Mouse (Mus musculus) Muller cell, postnatal 12 days (primary cell): ENCODE data around the gene Sirpb1a.
"Not testable (repeated sequence)": the region's sequence is repeated elsewhere in the genome, so short reads cannot be mapped to it uniquely, and the experiment has no call there.

Experiments
- DNase-seq: peaks from one replicate; pipeline ENCODE4 v3.0.0-alpha.2; 2015; ENCODE audit errors: inconsistent ontology term

Sirpb1a gene

GRCm38 (mm10) chr3:15426447-15426846 lies at the start of gene Sirpb1a:
TSS of gene Sirpb1a (minus strand) at chr3:15426520.
- not testable (repeated sequence) for DNase-seq

GRCm38 (mm10) chr3:15474831-15475230 lies 48.5 kb upstream of the Sirpb1a start:
- DNase-seq = not testable (repeated sequence)

DNA sequence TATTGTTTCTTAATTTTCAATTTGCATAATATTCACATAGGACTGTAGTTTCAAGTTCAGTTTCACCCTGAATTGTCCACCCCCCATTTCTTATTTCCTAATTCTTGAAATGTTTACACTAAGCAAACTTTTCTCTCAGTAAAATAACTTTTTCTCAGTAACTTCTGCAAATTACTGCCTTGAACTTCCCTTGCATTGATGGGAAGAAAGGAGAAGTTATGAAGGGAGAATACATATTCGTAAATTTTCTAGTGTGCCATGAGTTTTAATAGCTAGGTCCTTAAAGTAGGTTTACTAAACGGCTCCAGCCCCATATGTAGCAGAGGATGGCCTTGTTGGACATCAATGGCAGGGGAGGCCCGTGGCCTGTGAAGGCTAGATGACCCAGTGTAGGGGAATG lies 43.8 kb upstream of the Sirpb1a start:
- DNase-seq = not testable (repeated sequence)

DNA sequence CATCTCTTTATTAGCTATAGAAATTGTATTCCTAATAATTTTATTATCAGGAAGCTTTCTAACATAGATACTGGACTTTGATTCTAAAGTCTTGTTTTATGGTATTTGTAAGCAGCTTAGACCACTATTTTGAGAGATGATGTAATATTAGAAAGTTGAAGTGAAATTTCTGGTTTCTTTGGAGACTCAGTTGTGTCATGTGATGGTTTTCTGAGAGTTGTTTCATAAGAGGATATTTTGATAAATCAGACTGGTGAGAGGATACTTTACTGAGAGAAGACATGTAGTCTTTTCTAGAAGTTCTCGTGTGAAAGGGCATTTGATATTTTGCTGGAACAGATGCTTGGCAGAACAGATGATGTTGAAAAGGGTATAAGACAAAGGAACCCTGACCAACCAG lies 17.6 kb upstream of the Sirpb1a start:
- not testable (repeated sequence) for DNase-seq

- DNase-seq = not testable (repeated sequence)
Observed at GRCm38 (mm10) chr3:15439844-15440243, 13.5 kb upstream of the Sirpb1a start.

DNA sequence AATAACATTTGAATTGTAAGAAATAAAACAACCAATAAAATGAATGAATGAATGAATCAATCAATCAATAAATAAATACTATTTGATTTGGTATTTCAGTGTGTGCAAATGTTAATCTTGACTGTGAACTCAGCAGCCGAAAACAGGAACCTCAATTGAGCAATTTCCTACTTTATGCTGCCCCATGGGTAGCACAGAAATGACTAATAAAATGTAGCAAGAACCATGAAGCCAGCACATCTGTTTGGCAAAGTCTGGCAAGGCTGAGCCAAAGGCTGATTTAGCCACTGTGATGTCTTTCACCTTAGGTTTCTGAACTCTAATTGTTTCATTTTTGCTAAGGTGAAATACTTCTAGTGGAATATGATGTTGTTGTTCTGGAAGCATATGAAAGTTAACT lies 1.6 kb upstream of the Sirpb1a start:
- no peak for DNase-seq

DNA sequence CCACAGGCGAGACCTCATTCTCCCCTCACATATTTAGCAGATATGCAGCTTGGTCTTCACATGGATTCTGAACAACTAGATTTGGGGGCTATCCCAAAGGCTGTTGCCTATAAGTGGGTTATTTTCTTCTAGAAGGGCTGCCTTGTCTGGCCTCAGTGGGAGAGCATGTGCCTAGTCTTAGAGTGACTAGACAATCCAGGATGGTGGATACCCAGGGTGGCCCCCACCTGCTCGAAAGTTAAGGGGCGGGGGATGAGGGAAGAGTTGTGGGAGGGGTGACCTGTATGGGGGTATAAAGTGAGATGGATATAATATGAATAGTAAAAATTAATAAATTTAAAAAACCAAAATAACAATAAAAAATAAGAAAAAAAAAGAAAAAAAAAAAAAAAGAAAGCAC lies 70.6 kb downstream of the Sirpb1a start:
- not testable (repeated sequence) for DNase-seq

DNA sequence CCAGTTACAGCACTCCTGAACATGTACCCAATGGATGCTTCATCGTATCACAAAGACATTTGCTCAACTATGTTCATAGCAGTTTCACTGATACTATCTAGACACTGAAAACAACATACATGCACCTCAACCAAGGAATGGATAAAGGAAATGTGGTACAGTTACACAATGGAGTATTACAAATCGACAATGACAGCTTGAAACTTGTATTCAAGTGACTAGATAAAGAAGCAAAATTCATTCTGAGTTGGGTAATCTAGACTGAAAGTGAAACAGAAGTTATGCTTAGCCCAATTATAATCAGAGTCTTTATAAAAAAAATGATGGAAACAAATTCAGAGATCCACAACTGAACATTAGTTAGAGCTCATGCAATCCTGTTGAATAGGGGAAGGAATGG lies 76.0 kb downstream of the Sirpb1a start:
- DNase-seq = not testable (repeated sequence)

GRCm38 (mm10) chr3:15345606-15346005 lies 80.7 kb downstream of the Sirpb1a start:
- not testable (repeated sequence) for DNase-seq

DNA sequence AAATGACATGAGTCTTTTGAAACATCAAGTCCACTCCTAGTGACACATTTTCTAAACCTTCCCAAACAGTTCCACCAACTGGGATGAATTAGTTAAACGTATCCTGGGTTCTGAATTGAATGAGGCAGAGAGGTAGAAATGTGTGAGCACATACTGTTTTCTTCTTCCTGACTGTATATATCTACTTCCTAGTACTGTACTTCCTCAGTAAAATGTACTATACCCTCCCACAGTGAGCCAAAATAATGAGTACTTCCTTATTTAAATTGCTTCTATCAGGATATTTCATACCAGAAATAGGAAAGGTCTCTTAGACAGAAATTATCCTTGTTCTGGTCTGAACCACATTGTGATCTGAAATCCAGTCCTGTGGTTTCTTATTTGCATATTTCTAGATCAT lies 86.0 kb downstream of the Sirpb1a start:
- no peak for DNase-seq

DNA sequence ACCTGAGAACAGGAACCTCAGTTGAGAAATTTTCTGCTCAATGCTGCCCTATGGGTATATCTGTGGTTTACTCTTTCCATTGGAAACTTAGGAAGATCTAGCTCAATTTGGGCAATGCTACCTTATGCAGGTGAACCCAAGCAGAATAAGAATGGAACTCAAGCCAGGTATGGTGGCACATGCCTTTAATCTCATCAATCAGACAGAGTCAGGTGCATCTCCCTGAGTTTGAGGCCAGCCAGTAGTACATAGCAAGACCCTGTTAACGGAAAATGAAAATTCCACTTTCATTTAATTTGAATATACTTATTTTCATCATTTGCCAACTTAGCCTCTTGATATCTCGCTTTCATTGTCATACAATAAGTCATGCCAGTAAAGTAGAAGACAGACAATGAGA lies 92.1 kb downstream of the Sirpb1a start:
- no peak for DNase-seq

DNA sequence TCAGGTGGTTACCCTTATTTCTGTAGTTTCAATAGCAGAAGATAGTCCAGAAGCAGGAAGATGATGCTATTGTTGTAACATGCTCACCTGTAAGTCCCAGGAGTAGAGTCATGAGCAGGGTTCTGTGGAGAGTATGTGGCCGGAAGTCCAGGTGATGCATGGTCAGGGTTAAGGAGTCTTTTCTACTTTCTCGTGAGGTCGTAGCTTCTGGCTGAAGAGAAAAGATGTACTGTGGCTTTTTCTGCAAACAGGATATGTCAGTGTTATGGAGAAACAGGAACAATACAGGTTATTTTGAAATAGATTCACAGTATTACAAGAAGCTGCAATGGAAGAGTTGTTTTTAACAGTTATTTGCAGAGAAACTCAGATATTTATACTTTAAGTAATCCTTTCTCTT lies 94.3 kb downstream of the Sirpb1a start, which contains the start of gene Gm9733:
Gene Gm9733, minus strand, starts transcription at position 240 of the 400 bp plus-strand sequence.
- no peak for DNase-seq

DNA sequence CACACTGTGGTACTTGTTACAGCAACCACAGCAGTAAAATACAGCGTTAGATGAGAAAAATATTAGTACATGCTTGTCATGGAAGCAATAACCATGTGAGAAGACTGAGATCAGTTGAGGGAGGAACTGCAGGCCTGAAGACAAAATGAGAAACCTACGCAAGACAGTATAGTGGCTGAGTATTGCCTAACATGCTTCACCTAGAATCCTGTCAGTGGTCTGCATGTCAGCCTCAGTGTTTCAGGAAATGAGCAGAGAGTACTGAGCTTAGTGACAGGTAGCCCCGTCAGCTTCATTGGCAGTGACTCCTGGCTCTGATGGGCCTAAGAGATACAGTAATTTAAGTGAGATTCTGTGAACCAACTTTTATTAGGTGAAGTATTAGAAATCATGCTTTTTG lies 94.8 kb downstream of the Sirpb1a start:
- DNase-seq = no peak

DNA sequence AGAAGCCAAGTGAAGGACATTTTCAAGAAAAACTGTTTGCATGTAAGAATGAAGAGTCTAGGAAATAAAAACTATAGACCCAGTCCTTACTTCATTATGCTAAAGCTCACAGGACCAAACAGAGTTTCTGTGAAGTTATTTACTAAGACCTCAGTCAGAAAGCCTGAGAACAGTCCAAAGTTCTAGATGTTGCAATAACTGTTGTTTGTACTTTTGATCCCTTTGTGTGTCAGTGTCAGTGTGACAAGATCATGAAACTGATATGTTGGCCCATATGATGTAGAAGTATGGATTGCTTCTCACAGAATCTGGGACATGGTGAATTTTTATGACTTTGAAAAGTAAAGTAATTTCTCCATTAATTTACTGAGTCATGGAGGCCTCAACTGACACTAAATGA lies 96.8 kb downstream of the Sirpb1a start:
- no peak for DNase-seq
